Mouse (Mus musculus) hindbrain, embryonic 11.5 days (tissue): ENCODE results near the gene Gabarap. TPM values are rescaled to one million over a fixed set of nuclear protein-coding genes. Genes with fewer than 3 reads are reported as not detected.
A peak's percentile ranks its signal among the peaks of the same experiment; 100 is the strongest.

Experiments
- ATAC-seq: fragments of 200-750 bp; cut with Nextera tagmentation; 2 replicates; pipeline ENCODE4 v1.8.0; 2017; ENCODE audit warnings: mild to moderate bottlenecking, moderate TSS enrichment, moderate library complexity; ENCODE audit not compliant: low FRiP score
- DNase-seq: peaks from one replicate; pipeline ENCODE4 v3.0.0-alpha.2; 2015; ENCODE audit warnings: low spot score
- H3K27ac ChIP-seq: fragments of 300-500 bp; sonication (generic); 2 replicates; pipeline ENCODE4 v1.5.1; 2014; ENCODE audit warnings: mild to moderate bottlenecking, low read depth, low read length
- H3K27me3 ChIP-seq: fragments of 300-500 bp; sonication (generic); 2 replicates; pipeline ENCODE4 v1.6.1; 2014; ENCODE audit warnings: mild to moderate bottlenecking, low read length, moderate library complexity, mixed read lengths; ENCODE audit not compliant: control insufficient read depth, insufficient read depth
- H3K36me3 ChIP-seq: fragments of 300-500 bp; sonication (generic); 2 replicates; pipeline ENCODE4 v1.6.1; 2014; ENCODE audit warnings: mild to moderate bottlenecking, low read length, moderate library complexity, mixed read lengths; ENCODE audit not compliant: control insufficient read depth, insufficient read depth
- H3K4me1 ChIP-seq: fragments of 300-500 bp; sonication (generic); replicated peaks from 2 replicates; pipeline ENCODE4 v1.6.1; 2014; ENCODE audit warnings: low read length, mixed read lengths; ENCODE audit not compliant: control insufficient read depth, insufficient read depth
- H3K4me2 ChIP-seq: fragments of 300-500 bp; sonication (generic); replicated peaks from 2 replicates; pipeline ENCODE4 v1.6.1; 2014; ENCODE audit warnings: mild to moderate bottlenecking, low read depth, low read length
- H3K4me3 ChIP-seq: fragments of 300-500 bp; sonication (generic); 2 replicates; pipeline ENCODE4 v1.5.1; 2014; ENCODE audit warnings: low read depth, low read length
- H3K9ac ChIP-seq: fragments of 300-500 bp; sonication (generic); 2 replicates; pipeline ENCODE4 v1.6.1; 2014; ENCODE audit warnings: low read depth, low read length
- H3K9me3 ChIP-seq: fragments of 300-500 bp; sonication (generic); 2 replicates; pipeline ENCODE4 v1.6.1; 2016; ENCODE audit warnings: low read length; ENCODE audit not compliant: control insufficient read depth
- WGBS: fragments of 180-500 bp; shearing (Covaris S2); extraction: QIAGEN DNeasy Blood & Tissue Kit; methylation state at CpG from one replicate; pipeline ENCODE4 v1.1.7; 2014; 5-methylcytosine and 5-hydroxymethylcytosine counted together
- polyA plus RNA-seq: library from polyadenylated mRNA; unstranded; fragments of >200 nt; fragmentation: Nextera tagmentation; extraction: Ambion mirVana; gene quantifications from 2 replicates; pipeline ENCODE4 v1.2.1, GENCODE M21; 2014

Gabarap gene
- polyA plus RNA-seq, 1 experiment from 2014 or later, result 643 TPM

- ATAC-seq (peak; percentile 94), DNase-seq (peak; percentile 99)
- H3K9ac ChIP-seq, result peak overlapping the region; percentile 81
- H3K27ac ChIP-seq, result peak overlapping the region; percentile 99
- WGBS, result under 1% methylated on average over 38 of the region's 60 CpGs
- H3K27me3 ChIP-seq, result no peaks in the 10 kb centered on the region
- H3K36me3 ChIP-seq, result no peaks in the 10 kb centered on the region
- H3K4me2 ChIP-seq, result peak overlapping the region; percentile 77
- H3K4me3 ChIP-seq, result peak overlapping the region; percentile 94
- peaks cover 11% of the 10 kb centered on the region for H3K4me1 ChIP-seq
- no peaks in the 10 kb centered on the region for H3K9me3 ChIP-seq
Observed at GRCm38 (mm10) chr11:69980196-69981140, 10.5 kb upstream of the Gabarap start.

DNA sequence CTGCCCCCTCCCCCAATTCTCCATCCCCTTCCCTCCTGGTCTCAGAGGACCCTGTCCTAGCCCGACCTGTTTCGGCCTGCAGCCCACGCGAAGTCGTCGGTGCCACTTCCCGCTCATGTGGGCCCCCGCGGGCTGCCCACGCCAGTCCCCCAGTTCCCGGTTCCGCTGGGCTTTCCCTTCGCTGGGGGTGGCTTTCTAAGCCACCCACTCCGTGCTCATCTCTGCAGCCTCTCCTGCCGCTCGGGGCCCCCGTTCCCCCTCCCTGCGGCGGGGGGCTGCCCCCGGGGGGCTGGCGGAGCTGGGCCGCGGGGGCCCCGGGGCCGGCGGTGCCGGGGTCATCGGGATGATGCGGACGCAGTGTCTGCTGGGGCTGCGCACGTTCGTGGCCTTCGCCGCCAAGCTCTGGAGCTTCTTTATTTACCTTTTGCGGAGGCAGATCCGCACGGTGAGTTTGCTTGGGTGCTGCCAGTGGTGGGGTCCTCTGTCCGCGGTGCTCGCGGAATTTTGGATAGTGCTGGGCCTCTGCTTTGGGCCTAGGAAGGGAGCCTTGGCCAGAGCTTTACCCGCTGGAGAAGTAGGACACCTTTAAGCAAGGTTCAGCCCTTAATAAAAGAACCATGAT, 9.7 kb upstream of the Gabarap start, which contains the start of gene Ctdnep1:
Ctdnep1 (plus strand) TSS at position 16 of the 622 bp plus-strand sequence.
- Histone ChIP-seq H3K4me3 (peak within 1 kb of the TSS; percentile 94), H3K9ac (peak within 1 kb of the TSS; percentile 98), H3K27me3 (no peaks in the 10 kb centered on the region), H3K9me3 (no peaks in the 10 kb centered on the region), H3K36me3 (0 out of 2 replicates have a peak, but pooled peaks cover 1% of the 10 kb centered on the region), H3K4me1 (peaks cover 11% of the 10 kb centered on the region), H3K4me2 (peak within 1 kb of the TSS; percentile 77), H3K27ac (peak within 1 kb of the TSS; percentile 99)
- DNase-seq (no peak), ATAC-seq (peak; percentile 62)
- WGBS, result under 1% methylated on average over 32 of the region's 43 CpGs

- 0 out of 2 replicates have a peak, but pooled peaks cover 3% of the 10 kb centered on the region for H3K36me3 ChIP-seq
- no peak for ATAC-seq
- no peak for DNase-seq
- no peaks in the 10 kb centered on the region for H3K9me3 ChIP-seq
- H3K4me2 ChIP-seq, result peak within 1 kb of the TSS; percentile 77
- H3K4me1 ChIP-seq, result peaks cover 11% of the 10 kb centered on the region
- H3K27me3 ChIP-seq, result no peaks in the 10 kb centered on the region
- peak within 1 kb of the TSS; percentile 98 for H3K9ac ChIP-seq
- H3K27ac ChIP-seq, result peak within 1 kb of the TSS; percentile 99
- 71% methylated on average over 8 of the region's 8 CpGs for WGBS
- peak within 1 kb of the TSS; percentile 94 for H3K4me3 ChIP-seq
Observed at GRCm38 (mm10) chr11:69982225-69982624, 8.7 kb upstream of the Gabarap start, which contains the start of gene Elp5. Elp5 (minus strand) TSS chr11:69982517.

DNA sequence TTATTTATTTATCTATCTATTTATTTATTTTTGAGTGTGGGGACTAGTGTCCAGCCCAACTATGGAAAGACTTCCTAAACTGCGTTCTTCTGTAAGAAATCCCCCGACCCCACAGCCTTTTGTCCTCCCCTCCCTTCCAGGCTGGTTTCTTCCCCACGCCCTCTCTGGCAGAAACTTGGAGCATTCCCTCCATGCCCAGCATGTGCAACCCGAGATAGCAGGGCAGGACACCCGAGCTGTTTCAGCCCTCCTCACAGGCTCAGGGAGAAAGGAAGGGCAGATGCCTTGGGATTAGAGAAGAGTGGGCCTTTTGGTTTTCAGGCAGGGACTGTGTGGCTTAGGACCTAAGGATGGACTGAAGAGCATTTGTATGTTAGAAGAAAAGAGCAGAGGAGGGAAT, 8.1 kb upstream of the Gabarap start:
- Histone ChIP-seq H3K9ac (peak overlapping the region; percentile 4; the same call in 1 of the 2 replicates), H3K27ac (no peak overlapping the region), H3K4me3 (peak overlapping the region; percentile 94), H3K27me3 (no peaks in the 10 kb centered on the region), H3K9me3 (no peaks in the 10 kb centered on the region), H3K4me1 (peaks cover 11% of the 10 kb centered on the region), H3K4me2 (peak overlapping the region; percentile 77), H3K36me3 (0 out of 2 replicates have a peak, but pooled peaks cover 3% of the 10 kb centered on the region)
- WGBS, result 34% methylated on average over 5 of the region's 5 CpGs
- DNase-seq (no peak), ATAC-seq (no peak)

- Histone ChIP-seq H3K4me3 (no peak overlapping the region), H3K9me3 (no peaks in the 10 kb centered on the region), H3K27me3 (no peaks in the 10 kb centered on the region), H3K27ac (no peak overlapping the region), H3K9ac (no peak overlapping the region), H3K4me2 (no peak overlapping the region), H3K36me3 (0 out of 2 replicates have a peak, but pooled peaks cover 3% of the 10 kb centered on the region), H3K4me1 (peaks cover 11% of the 10 kb centered on the region)
- ATAC-seq (no peak), DNase-seq (no peak)
- 88% methylated on average over 4 of the region's 4 CpGs for WGBS
Observed at GRCm38 (mm10) chr11:69983377-69983776, 7.6 kb upstream of the Gabarap start.

GRCm38 (mm10) chr11:69984431-69984830, 6.5 kb upstream of the Gabarap start:
- Histone ChIP-seq H3K4me3 (no peak overlapping the region), H3K9ac (no peak overlapping the region), H3K9me3 (no peaks in the 10 kb centered on the region), H3K27ac (no peak overlapping the region), H3K36me3 (peaks cover 9% of the 10 kb centered on the region; the same call in 1 of the 2 replicates), H3K4me2 (no peak overlapping the region), H3K4me1 (peaks cover 11% of the 10 kb centered on the region), H3K27me3 (no peaks in the 10 kb centered on the region)
- WGBS, result 91% methylated on average over 8 of the region's 8 CpGs
- DNase-seq, result no peak
- no peak for ATAC-seq

- DNase-seq (no peak), ATAC-seq (no peak)
- 91% methylated on average over 8 of the region's 8 CpGs for WGBS
- no peak overlapping the region for H3K27ac ChIP-seq
- H3K9me3 ChIP-seq, result no peaks in the 10 kb centered on the region
- peaks cover 9% of the 10 kb centered on the region; the same call in 1 of the 2 replicates for H3K36me3 ChIP-seq
- peaks cover 8% of the 10 kb centered on the region for H3K4me1 ChIP-seq
- H3K4me2 ChIP-seq, result no peak overlapping the region
- no peak overlapping the region for H3K4me3 ChIP-seq
- H3K27me3 ChIP-seq, result no peaks in the 10 kb centered on the region
- no peak overlapping the region for H3K9ac ChIP-seq
Observed at GRCm38 (mm10) chr11:69989949-69990348, 994 bp upstream of the Gabarap start.

DNA sequence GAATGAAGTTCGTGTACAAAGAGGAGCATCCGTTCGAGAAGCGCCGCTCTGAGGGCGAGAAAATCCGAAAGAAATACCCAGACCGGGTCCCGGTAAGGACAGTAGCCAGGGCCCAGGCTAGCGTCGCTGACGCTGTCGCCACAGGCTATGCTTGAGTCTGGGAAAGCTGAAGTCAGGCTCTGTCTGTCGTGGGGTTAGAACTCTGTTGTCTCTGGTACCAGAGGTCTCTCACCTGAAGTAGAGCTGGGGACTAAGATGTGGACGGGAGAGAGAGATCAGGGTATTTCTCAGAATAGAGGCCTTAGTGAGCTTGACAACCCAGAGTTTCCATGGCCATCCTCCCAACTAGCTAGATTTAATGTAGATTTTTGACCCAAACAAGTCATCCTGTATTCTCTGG, 768 bp downstream of the Gabarap start:
- H3K36me3 ChIP-seq, result peaks cover 7% of the 10 kb centered on the region; the same call in 1 of the 2 replicates
- WGBS, result under 1% methylated on average over 15 of the region's 15 CpGs

More for the DNA sequence above, 768 bp downstream of the Gabarap start:
- H3K27ac ChIP-seq, result peak overlapping the region; percentile 80
- H3K4me2 ChIP-seq, result peak overlapping the region; percentile 75
- 0 out of 2 replicates have a peak, but pooled peaks have one; percentile 18 for ATAC-seq
- peak overlapping the region; percentile 85 for H3K9ac ChIP-seq
- H3K4me1 ChIP-seq, result peaks cover 8% of the 10 kb centered on the region
- no peak for DNase-seq
- no peaks in the 10 kb centered on the region for H3K27me3 ChIP-seq
- peak overlapping the region; percentile 65 for H3K4me3 ChIP-seq
- no peaks in the 10 kb centered on the region for H3K9me3 ChIP-seq
